Mouse (Mus musculus): ENCODE data around the gene Pyy. TPM values are rescaled to one million over a fixed set of nuclear protein-coding genes. Genes with fewer than 3 reads are reported as not detected.

Gene Pyy
- polyA plus RNA-seq (2012; rRNA removed) = 0.43 TPM in 1 of 2 replicates, not detected in the other

GRCm38 (mm10) chr11:102107732-102108131 is at the start of gene Pyy:
Gene Pyy (minus strand): TSS chr11:102107832.

GRCm38 (mm10) chr11:102156039-102156785 is 48.6 kb upstream of the Pyy start, which contains the start of gene Tmem101:
Gene Tmem101 (minus strand): TSS chr11:102156404.

GRCm38 (mm10) chr11:102145471-102146001 is 37.9 kb upstream of the Pyy start, which contains the start of gene Nags:
Gene Nags (plus strand): TSS chr11:102145513.

GRCm38 (mm10) chr11:102101219-102101618 is 6.4 kb downstream of the Pyy start, which contains the start of gene Ppy:
Gene Ppy (minus strand): TSS chr11:102101319.

GRCm38 (mm10) chr11:102087931-102088898 is 19.4 kb downstream of the Pyy start, which contains the start of gene Mpp2:
Gene Mpp2 (minus strand): TSS chr11:102088515.

Other genes starting within 250 kb of the Pyy start
- 0.33 and 0.66 TPM in 2 replicates for gene Meox1, start 213.5 kb downstream of the Pyy start, polyA plus RNA-seq (2012; rRNA removed)
- gene Sost, start 140.8 kb downstream of the Pyy start, polyA plus RNA-seq (2012; rRNA removed) = 0.07 and 0.09 TPM in 2 replicates
- gene Cfap97d1, start 123.6 kb downstream of the Pyy start, polyA plus RNA-seq (2012; rRNA removed) = not detected in 2 replicates
- 4.1 and 4.3 TPM in 2 replicates for gene Dusp3, start 120.8 kb downstream of the Pyy start, polyA plus RNA-seq (2012; rRNA removed)
- gene Mpp3, start 79.4 kb downstream of the Pyy start, polyA plus RNA-seq (2012; rRNA removed) = 0.27 and 0.40 TPM in 2 replicates
- 0.37 and 0.38 TPM in 2 replicates for gene Cd300lg, start 66.3 kb downstream of the Pyy start, polyA plus RNA-seq (2012; rRNA removed)
- gene Mpp2, start 19.3 kb downstream of the Pyy start, polyA plus RNA-seq (2012; rRNA removed) = 10.6 and 12.5 TPM in 2 replicates
- not detected in 2 replicates for gene Ppy, start 6.5 kb downstream of the Pyy start, polyA plus RNA-seq (2012; rRNA removed)
- 9.0 and 10.4 TPM in 2 replicates for gene Nags, start 37.7 kb upstream of the Pyy start, polyA plus RNA-seq (2012; rRNA removed)
- gene Tmem101, start 48.6 kb upstream of the Pyy start, polyA plus RNA-seq (2012; rRNA removed) = 8.1 and 10.1 TPM in 2 replicates
- 15.8 and 18.5 TPM in 2 replicates for gene Lsm12, start 77.5 kb upstream of the Pyy start, polyA plus RNA-seq (2012; rRNA removed)
- 11.3 and 12.4 TPM in 2 replicates for gene G6pc3, start 81.8 kb upstream of the Pyy start, polyA plus RNA-seq (2012; rRNA removed)
- gene Hdac5, start 122.3 kb upstream of the Pyy start, polyA plus RNA-seq (2012; rRNA removed) = 7.8 and 8.7 TPM in 2 replicates
- gene BC030867, start 141.1 kb upstream of the Pyy start, polyA plus RNA-seq (2012; rRNA removed) = 8.9 and 10.8 TPM in 2 replicates
- 0.35 and 0.44 TPM in 2 replicates for gene Asb16, start 160.9 kb upstream of the Pyy start, polyA plus RNA-seq (2012; rRNA removed)
- 17.8 and 20.8 TPM in 2 replicates for gene Tmub2, start 177.1 kb upstream of the Pyy start, polyA plus RNA-seq (2012; rRNA removed)
- 9.7 and 11.9 TPM in 2 replicates for gene Atxn7l3, start 188.8 kb upstream of the Pyy start, polyA plus RNA-seq (2012; rRNA removed)
- gene Ubtf, start 211.9 kb upstream of the Pyy start, polyA plus RNA-seq (2012; rRNA removed) = 37.1 and 39.9 TPM in 2 replicates

Data from liver, embryonic 14 days (tissue).